Mouse (Mus musculus) liver, embryonic 14.5 days (tissue): Measurements from ENCODE around the gene Hand1. TPM values are rescaled to one million over a fixed set of nuclear protein-coding genes. Genes with fewer than 3 reads are reported as not detected.

Source experiments
- ATAC-seq: fragments of 200-750 bp; cut with Nextera tagmentation; 2 replicates; pipeline ENCODE4 v1.8.0; 2017; ENCODE audit warnings: moderate number of reproducible peaks, mild to moderate bottlenecking, moderate library complexity; ENCODE audit not compliant: insufficient read depth
- DNase-seq, 3 experiments: peaks; one replicate each; pipeline ENCODE4 v3.0.0-alpha.2; 2012 to 2013; ENCODE audit warnings: low read depth in 3 of 3, low spot score in 3 of 3
- H3K27ac ChIP-seq: fragments of 300-500 bp; sonication (generic); 2 replicates; pipeline ENCODE4 v1.5.1; 2014; ENCODE audit warnings: moderate library complexity, mild to moderate bottlenecking, control low read depth, inconsistent platforms
- H3K27me3 ChIP-seq: fragments of 300-500 bp; sonication (generic); 2 replicates; pipeline ENCODE4 v1.6.1; 2014; ENCODE audit warnings: mild to moderate bottlenecking, low read length, moderate library complexity; ENCODE audit not compliant: control insufficient read depth, insufficient read depth
- H3K36me3 ChIP-seq: fragments of 300-500 bp; sonication (generic); replicated peaks from 2 replicates; pipeline ENCODE4 v1.6.1; 2014; ENCODE audit warnings: low read depth; ENCODE audit not compliant: control insufficient read depth, insufficient read depth
- H3K4me1 ChIP-seq, 2 experiments: fragments of 200-500 bp in 1 of 2; fragments of 300-500 bp in 1 of 2; sonication (generic) in 1 of 2; replicated peaks; 2 replicates each; pipeline ENCODE4 v1.6.1; 2012 to 2014; ENCODE audit warnings: antibody characterized with exemption in 1 of 2, inconsistent platforms in 1 of 2, low read length in 1 of 2; ENCODE audit not compliant: control insufficient read depth in 2 of 2, insufficient read depth in 2 of 2
- H3K4me2 ChIP-seq: fragments of 300-500 bp; sonication (generic); 2 replicates; pipeline ENCODE4 v1.6.1; 2014; ENCODE audit warnings: low read depth, mild to moderate bottlenecking, control low read depth, moderate library complexity
- H3K4me3 ChIP-seq, 2 experiments: fragments of 200-500 bp in 1 of 2; fragments of 300-500 bp in 1 of 2; sonication (generic) in 1 of 2; 2 replicates each; pipeline ENCODE4 v1.5.1; 2012 to 2014; ENCODE audit warnings: low read depth in 2 of 2, low read length in 2 of 2, mild to moderate bottlenecking in 2 of 2, control low read depth in 1 of 2, inconsistent platforms in 1 of 2, moderate library complexity in 1 of 2; ENCODE audit not compliant: insufficient read depth in 1 of 2
- H3K9ac ChIP-seq: fragments of 300-500 bp; sonication (generic); replicated peaks from 2 replicates; pipeline ENCODE4 v1.6.1; 2014; ENCODE audit warnings: mild to moderate bottlenecking, control low read depth, moderate library complexity
- H3K9me3 ChIP-seq: fragments of 300-500 bp; sonication (generic); 2 replicates; pipeline ENCODE4 v1.6.1; 2016; ENCODE audit warnings: low read length, mixed read lengths; ENCODE audit not compliant: control insufficient read depth
- CTCF ChIP-seq: IDR thresholded peaks from 2 replicates; pipeline ENCODE4 v1.5.1; 2016; ENCODE audit warnings: antibody characterized with exemption, low read depth, control low read depth
- EP300 ChIP-seq: IDR thresholded peaks from 2 replicates; pipeline ENCODE4 v1.6.1; 2016; ENCODE audit warnings: antibody characterized with exemption, low read depth
- WGBS: fragments of 180-500 bp; shearing (Covaris S2); extraction: QIAGEN DNeasy Blood & Tissue Kit; methylation state at CpG from one replicate; pipeline ENCODE4 v1.1.7; 2014; ENCODE audit not compliant: insufficient replicate concordance; 5-methylcytosine and 5-hydroxymethylcytosine counted together
- polyA plus RNA-seq, 2 experiments: library from polyadenylated mRNA; depleted of rRNA in 1 of 2; stranded (reverse) in 1 of 2; unstranded in 1 of 2; fragments of >200 nt; fragmentation: Nextera tagmentation in 1 of 2; extraction: Ambion mirVana in 1 of 2; gene quantifications; 2 replicates each; pipeline versions ENCODE4 v1.2.1 to v1.2.3; 2012 to 2014

Gene Hand1
- polyA plus RNA-seq, 2 experiments = 0.18 to 0.19 TPM

- 10% methylated on average over 22 of the region's 22 CpGs for WGBS
- Histone ChIP-seq H3K4me1 (no peaks in the 10 kb centered on the region), H3K9me3 (no peaks in the 10 kb centered on the region), H3K36me3 (no peaks in the 10 kb centered on the region), H3K4me2 (no peak overlapping the region), H3K4me3 (no peak overlapping the region), H3K9ac (no peak overlapping the region), H3K27me3 (peaks cover 83% of the 10 kb centered on the region), H3K27ac (no peak overlapping the region)
- no peak for DNase-seq
- ATAC-seq = no peak
- no peak for TF ChIP-seq EP300
- TF ChIP-seq CTCF = no peak
Observed at GRCm38 (mm10) chr11:57837861-57838680, 5.5 kb upstream of the Hand1 start.

DNA sequence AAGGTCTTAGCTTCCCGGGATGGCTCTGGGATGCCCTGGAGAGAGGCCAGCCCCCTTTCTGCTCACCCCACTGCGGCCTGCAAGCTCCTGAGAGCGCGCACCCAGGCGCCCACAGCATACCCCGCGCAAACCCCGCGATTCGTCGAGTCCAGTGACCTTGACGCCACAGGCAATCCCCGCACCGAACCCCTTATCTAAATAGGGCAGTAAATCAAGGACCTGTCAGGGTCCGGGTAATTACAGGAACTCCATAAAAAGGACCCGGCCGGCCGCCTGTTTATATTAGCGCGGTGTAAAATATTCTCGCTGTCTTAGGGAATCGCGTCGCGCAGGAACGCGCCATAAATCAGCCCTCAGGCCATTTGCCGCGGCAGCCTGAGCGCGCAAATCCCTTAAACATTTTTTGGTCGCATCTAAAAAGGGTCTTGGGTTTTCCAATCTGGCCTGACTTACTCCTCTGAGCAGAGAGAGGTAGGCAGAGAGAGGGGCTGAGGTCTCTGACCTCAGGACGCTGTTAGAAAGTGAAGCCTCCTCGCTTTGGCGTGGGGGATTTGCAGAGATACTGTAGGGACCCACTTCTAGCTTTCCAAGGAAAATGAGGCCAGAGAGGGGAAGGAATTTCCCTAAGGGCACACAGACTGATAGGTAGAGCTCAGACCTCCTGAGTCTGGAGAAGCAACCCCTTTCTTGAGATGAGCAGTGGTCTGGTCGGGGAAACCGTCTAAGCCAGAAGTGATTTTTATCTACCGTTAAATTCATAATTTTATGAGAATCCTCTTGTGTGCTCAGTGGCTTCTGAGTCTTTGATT lies 4.5 kb upstream of the Hand1 start:
- H3K9me3 ChIP-seq = no peaks in the 10 kb centered on the region
- ATAC-seq (no peak), DNase-seq (no peak)
- H3K4me2 ChIP-seq = no peak overlapping the region
- no peaks in the 10 kb centered on the region for H3K36me3 ChIP-seq
- no peak for TF ChIP-seq CTCF
- no peak for TF ChIP-seq EP300
- 2% methylated on average over 38 of the region's 38 CpGs for WGBS
- no peak overlapping the region for H3K9ac ChIP-seq
- peaks cover 90% of the 10 kb centered on the region for H3K27me3 ChIP-seq
- H3K4me1 ChIP-seq = no peaks in the 10 kb centered on the region
- no peak overlapping the region for H3K4me3 ChIP-seq
- no peak overlapping the region for H3K27ac ChIP-seq

DNA sequence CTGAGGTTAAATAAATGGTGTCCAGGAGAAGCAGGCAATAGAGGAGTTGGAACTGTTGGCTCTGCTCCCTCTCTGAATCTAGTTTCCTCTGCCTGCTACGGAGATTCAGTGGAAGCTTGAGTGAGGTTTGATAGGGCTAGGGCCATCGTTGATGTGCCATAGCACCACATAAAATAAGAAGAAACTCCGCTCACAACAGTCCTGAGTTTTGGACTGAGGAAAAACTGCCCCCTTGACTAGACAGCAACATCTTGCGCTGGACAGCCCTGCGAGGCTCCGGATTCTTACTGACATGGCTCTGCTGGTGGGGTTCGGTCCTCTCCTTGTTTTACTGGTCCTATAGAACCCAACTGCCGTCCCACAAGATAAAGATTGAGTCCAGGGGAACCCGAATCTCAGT lies 3.8 kb upstream of the Hand1 start:
- TF ChIP-seq CTCF = no peak
- TF ChIP-seq EP300 = no peak
- Histone ChIP-seq H3K4me3 (no peak overlapping the region), H3K27ac (no peak overlapping the region), H3K9me3 (no peaks in the 10 kb centered on the region), H3K27me3 (peaks cover 96% of the 10 kb centered on the region), H3K9ac (no peak overlapping the region), H3K4me2 (no peak overlapping the region), H3K36me3 (no peaks in the 10 kb centered on the region), H3K4me1 (no peaks in the 10 kb centered on the region)
- WGBS = 4% methylated on average over 9 of the region's 9 CpGs
- DNase-seq (no peak), ATAC-seq (no peak)

GRCm38 (mm10) chr11:57835931-57836330 lies 3.3 kb upstream of the Hand1 start:
- TF ChIP-seq CTCF (no peak), EP300 (no peak)
- peaks cover 97% of the 10 kb centered on the region for H3K27me3 ChIP-seq
- H3K9ac ChIP-seq = no peak overlapping the region
- no peak overlapping the region for H3K27ac ChIP-seq
- DNase-seq (no peak), ATAC-seq (no peak)
- H3K4me1 ChIP-seq = no peaks in the 10 kb centered on the region
- H3K4me3 ChIP-seq = no peak overlapping the region
- no peaks in the 10 kb centered on the region for H3K9me3 ChIP-seq
- WGBS = 9% methylated on average over 3 of the region's 3 CpGs
- H3K36me3 ChIP-seq = no peaks in the 10 kb centered on the region
- no peak overlapping the region for H3K4me2 ChIP-seq

GRCm38 (mm10) chr11:57835331-57835730 lies 2.7 kb upstream of the Hand1 start:
- H3K4me1 ChIP-seq = no peaks in the 10 kb centered on the region
- WGBS = 18% methylated on average over 2 of the region's 2 CpGs
- H3K9me3 ChIP-seq = no peaks in the 10 kb centered on the region
- TF ChIP-seq EP300 (no peak), CTCF (no peak)
- no peak overlapping the region for H3K4me2 ChIP-seq
- no peak for ATAC-seq
- no peaks in the 10 kb centered on the region for H3K36me3 ChIP-seq
- peaks cover 97% of the 10 kb centered on the region for H3K27me3 ChIP-seq
- H3K4me3 ChIP-seq = no peak overlapping the region
- no peak overlapping the region for H3K27ac ChIP-seq
- H3K9ac ChIP-seq = no peak overlapping the region
- no peak for DNase-seq
